Mouse (Mus musculus): ENCODE data around the gene Lbr. TPM values are rescaled to one million over a fixed set of nuclear protein-coding genes. Genes with fewer than 3 reads are reported as not detected.

Gene Lbr
- polyA plus RNA-seq, 1 experiment from 2014 or later, result 105 TPM

GRCm38 (mm10) chr1:181861181-181861902 lies 18.5 kb upstream of the Lbr start:
- H3K27ac ChIP-seq (ENCODE audit: low read depth, low read length), result no peak overlapping the region
- H3K9me3 ChIP-seq (replicated peaks; ENCODE audit: control insufficient read depth, low read length), result no peaks in the 10 kb centered on the region
- H3K4me2 ChIP-seq, result no peak overlapping the region
- ATAC-seq (replicated peaks; ENCODE audit: insufficient number of reproducible peaks, low FRiP score, low TSS enrichment), result no peak
- H3K36me3 ChIP-seq (ENCODE audit: control insufficient read depth, insufficient read depth, low read length), result no peaks in the 10 kb centered on the region
- H3K9ac ChIP-seq (ENCODE audit: low read depth, low read length), result no peak overlapping the region
- H3K4me1 ChIP-seq (ENCODE audit: control insufficient read depth, insufficient read depth, low read length), result peaks cover 4% of the 10 kb centered on the region; the same call in 1 of the 2 replicates
- no peak overlapping the region for H3K4me3 ChIP-seq (ENCODE audit: low read depth, low read length)
- peaks cover 5% of the 10 kb centered on the region; the same call in 1 of the 2 replicates for H3K27me3 ChIP-seq (ENCODE audit: control insufficient read depth, insufficient read depth, low read length)
- WGBS (ENCODE audit: insufficient replicate concordance), result 68% methylated on average over 2 of the region's 2 CpGs

DNA sequence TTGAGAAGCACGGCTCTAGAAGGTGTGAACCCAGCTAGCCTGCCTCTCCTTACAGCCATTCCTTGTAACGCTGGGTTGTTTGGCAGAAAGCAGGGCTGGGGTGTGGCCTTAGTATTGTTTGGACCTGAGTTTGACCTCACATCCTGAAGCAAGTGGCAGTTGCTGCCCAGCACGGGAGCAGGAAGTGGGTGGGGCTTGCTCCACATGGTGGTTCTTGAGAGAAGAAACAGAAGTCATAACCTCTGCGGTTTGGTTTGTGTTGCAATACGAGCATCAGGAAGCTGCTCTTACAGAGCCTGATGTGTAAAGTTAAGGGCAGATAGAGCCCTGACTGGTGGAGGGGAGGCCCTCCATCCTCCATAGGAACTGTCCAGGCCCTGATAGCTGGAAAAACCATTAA lies 17.8 kb upstream of the Lbr start:
- Histone ChIP-seq H3K27me3 (ENCODE audit: control insufficient read depth, insufficient read depth, low read length) (peaks cover 5% of the 10 kb centered on the region; the same call in 1 of the 2 replicates), H3K4me1 (ENCODE audit: control insufficient read depth, insufficient read depth, low read length) (peaks cover 4% of the 10 kb centered on the region; the same call in 1 of the 2 replicates), H3K9ac (ENCODE audit: low read depth, low read length) (no peak overlapping the region), H3K36me3 (ENCODE audit: control insufficient read depth, insufficient read depth, low read length) (no peaks in the 10 kb centered on the region), H3K27ac (ENCODE audit: low read depth, low read length) (no peak overlapping the region), H3K4me2 (no peak overlapping the region), H3K4me3 (ENCODE audit: low read depth, low read length) (no peak overlapping the region), H3K9me3 (replicated peaks; ENCODE audit: control insufficient read depth, low read length) (no peaks in the 10 kb centered on the region)
- WGBS (ENCODE audit: insufficient replicate concordance), result 12% methylated on average over 5 of the region's 5 CpGs
- ATAC-seq (replicated peaks; ENCODE audit: insufficient number of reproducible peaks, low FRiP score, low TSS enrichment), result peak; percentile 67; the same call in 1 of the 2 replicates

DNA sequence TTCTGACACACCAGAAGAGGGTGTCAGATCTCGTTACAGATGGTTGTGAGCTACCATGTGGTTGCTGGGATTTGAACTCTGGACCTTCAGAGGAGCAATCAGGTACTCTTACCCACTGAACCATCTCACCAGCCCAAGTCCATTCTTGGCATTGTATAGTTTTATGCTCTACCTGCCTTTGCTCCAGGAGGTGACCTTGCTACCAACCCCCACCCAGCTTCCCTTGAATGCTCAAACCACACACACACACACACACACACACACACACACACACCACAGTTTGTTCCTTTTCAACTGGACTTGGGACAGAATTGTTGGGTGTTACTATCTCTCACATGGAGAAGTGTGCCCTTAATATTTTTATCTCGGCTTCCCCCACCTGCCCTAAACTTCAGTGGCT lies 13.5 kb upstream of the Lbr start:
- H3K27me3 ChIP-seq (ENCODE audit: control insufficient read depth, insufficient read depth, low read length), result no peaks in the 10 kb centered on the region
- no peak for ATAC-seq (replicated peaks; ENCODE audit: insufficient number of reproducible peaks, low FRiP score, low TSS enrichment)
- WGBS (ENCODE audit: insufficient replicate concordance), result 78% methylated on average over 2 of the region's 2 CpGs

GRCm38 (mm10) chr1:181854829-181855228 lies 12.0 kb upstream of the Lbr start:
- Histone ChIP-seq H3K27me3 (ENCODE audit: control insufficient read depth, insufficient read depth, low read length) (no peaks in the 10 kb centered on the region), H3K9ac (ENCODE audit: low read depth, low read length) (no peak overlapping the region), H3K9me3 (replicated peaks; ENCODE audit: control insufficient read depth, low read length) (no peaks in the 10 kb centered on the region), H3K36me3 (ENCODE audit: control insufficient read depth, insufficient read depth, low read length) (no peaks in the 10 kb centered on the region), H3K27ac (ENCODE audit: low read depth, low read length) (no peak overlapping the region), H3K4me1 (ENCODE audit: control insufficient read depth, insufficient read depth, low read length) (peaks cover 7% of the 10 kb centered on the region; the same call in 1 of the 2 replicates), H3K4me2 (no peak overlapping the region), H3K4me3 (ENCODE audit: low read depth, low read length) (no peak overlapping the region)
- 100% methylated on average over 2 of the region's 2 CpGs for WGBS (ENCODE audit: insufficient replicate concordance)
- no peak for ATAC-seq (replicated peaks; ENCODE audit: insufficient number of reproducible peaks, low FRiP score, low TSS enrichment)

More for the DNA sequence above, 13.5 kb upstream of the Lbr start:
- H3K9me3 ChIP-seq (replicated peaks; ENCODE audit: control insufficient read depth, low read length), result no peaks in the 10 kb centered on the region
- H3K4me1 ChIP-seq (ENCODE audit: control insufficient read depth, insufficient read depth, low read length), result peaks cover 7% of the 10 kb centered on the region; the same call in 1 of the 2 replicates
- no peak overlapping the region for H3K4me3 ChIP-seq (ENCODE audit: low read depth, low read length)
- no peak overlapping the region for H3K27ac ChIP-seq (ENCODE audit: low read depth, low read length)
- no peaks in the 10 kb centered on the region for H3K36me3 ChIP-seq (ENCODE audit: control insufficient read depth, insufficient read depth, low read length)
- no peak overlapping the region for H3K9ac ChIP-seq (ENCODE audit: low read depth, low read length)
- no peak overlapping the region for H3K4me2 ChIP-seq

DNA sequence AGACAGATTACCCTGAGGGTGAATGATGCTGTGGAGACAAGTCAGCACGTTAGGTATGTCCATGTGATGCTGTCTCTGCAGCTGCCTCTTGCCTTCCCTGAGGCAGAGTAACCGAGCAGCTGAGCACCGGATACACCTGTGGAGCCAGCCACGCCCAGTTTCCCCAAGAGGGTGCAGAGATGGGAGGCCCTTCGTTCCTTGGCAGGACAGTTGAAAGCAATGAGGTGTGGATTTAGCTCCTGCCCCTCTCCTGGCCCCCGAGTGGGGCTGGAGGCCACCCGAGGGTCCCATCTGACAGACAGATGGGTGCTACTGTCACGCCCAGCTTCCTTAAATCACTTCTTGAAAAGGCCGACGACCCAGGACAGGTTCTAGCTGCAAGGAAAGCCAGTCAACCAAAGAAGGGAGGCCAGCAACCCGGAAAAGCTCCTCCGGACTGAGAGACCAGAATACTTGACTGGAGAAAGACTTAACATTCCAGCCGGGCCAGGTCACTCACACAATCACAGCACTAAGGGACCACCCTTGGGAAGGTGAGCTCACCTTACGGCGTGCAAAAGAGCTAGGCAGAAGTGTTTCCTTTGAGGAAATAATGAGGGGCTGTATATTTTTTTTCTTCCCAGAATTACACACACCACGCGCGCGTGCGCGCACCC lies 10.4 kb upstream of the Lbr start:
- no peaks in the 10 kb centered on the region for H3K27me3 ChIP-seq (ENCODE audit: control insufficient read depth, insufficient read depth, low read length)
- peak overlapping the region; percentile 64 for H3K4me2 ChIP-seq
- H3K9ac ChIP-seq (ENCODE audit: low read depth, low read length), result peak overlapping the region; percentile 60
- no peak overlapping the region for H3K27ac ChIP-seq (ENCODE audit: low read depth, low read length)
- H3K36me3 ChIP-seq (ENCODE audit: control insufficient read depth, insufficient read depth, low read length), result no peaks in the 10 kb centered on the region
- ATAC-seq (replicated peaks; ENCODE audit: insufficient number of reproducible peaks, low FRiP score, low TSS enrichment), result peak; percentile 39; the same call in 1 of the 2 replicates
- no peaks in the 10 kb centered on the region for H3K9me3 ChIP-seq (replicated peaks; ENCODE audit: control insufficient read depth, low read length)
- peaks cover 7% of the 10 kb centered on the region; the same call in 1 of the 2 replicates for H3K4me1 ChIP-seq (ENCODE audit: control insufficient read depth, insufficient read depth, low read length)
- H3K4me3 ChIP-seq (ENCODE audit: low read depth, low read length), result peak overlapping the region; percentile 25
- WGBS (ENCODE audit: insufficient replicate concordance), result 11% methylated on average over 16 of the region's 21 CpGs

DNA sequence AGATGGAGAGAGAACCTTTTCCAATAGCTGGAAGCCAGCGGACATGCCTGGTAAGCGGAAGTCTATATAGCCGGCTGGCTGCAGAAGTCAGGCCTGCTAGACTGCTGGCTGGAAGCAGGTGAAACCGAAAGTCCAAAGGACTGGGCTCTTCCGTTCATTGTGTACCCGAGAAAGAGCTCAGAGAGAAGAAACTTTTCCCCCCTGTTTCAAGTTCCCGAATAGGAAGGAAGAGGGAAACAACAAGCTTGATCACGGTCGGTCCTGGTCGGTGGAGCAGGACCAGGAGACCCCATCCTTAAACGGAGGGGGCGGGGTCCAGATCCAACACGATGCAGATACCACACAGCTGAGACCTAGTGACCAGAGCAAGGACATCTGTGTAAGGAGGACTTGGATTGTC lies 9.6 kb upstream of the Lbr start:
- H3K9me3 ChIP-seq (replicated peaks; ENCODE audit: control insufficient read depth, low read length), result no peaks in the 10 kb centered on the region
- H3K4me1 ChIP-seq (ENCODE audit: control insufficient read depth, insufficient read depth, low read length), result peaks cover 11% of the 10 kb centered on the region; the same call in 1 of the 2 replicates
- WGBS (ENCODE audit: insufficient replicate concordance), result 35% methylated on average over 13 of the region's 13 CpGs
- peak overlapping the region; percentile 64 for H3K4me2 ChIP-seq
- no peaks in the 10 kb centered on the region for H3K36me3 ChIP-seq (ENCODE audit: control insufficient read depth, insufficient read depth, low read length)
- peak; percentile 26; the same call in 1 of the 2 replicates for ATAC-seq (replicated peaks; ENCODE audit: insufficient number of reproducible peaks, low FRiP score, low TSS enrichment)
- peak overlapping the region; percentile 27; the same call in 1 of the 2 replicates for H3K4me3 ChIP-seq (ENCODE audit: low read depth, low read length)
- no peaks in the 10 kb centered on the region for H3K27me3 ChIP-seq (ENCODE audit: control insufficient read depth, insufficient read depth, low read length)
- 0 out of 2 replicates have a peak overlapping the region, but pooled peaks have one; percentile 5 for H3K27ac ChIP-seq (ENCODE audit: low read depth, low read length)
- H3K9ac ChIP-seq (ENCODE audit: low read depth, low read length), result peak overlapping the region; percentile 36; the same call in 1 of the 2 replicates

GRCm38 (mm10) chr1:181851521-181852310 lies 8.9 kb upstream of the Lbr start:
- Histone ChIP-seq H3K4me2 (peak overlapping the region; percentile 64; the same call in 1 of the 2 replicates), H3K36me3 (ENCODE audit: control insufficient read depth, insufficient read depth, low read length) (no peaks in the 10 kb centered on the region), H3K27me3 (ENCODE audit: control insufficient read depth, insufficient read depth, low read length) (no peaks in the 10 kb centered on the region), H3K27ac (ENCODE audit: low read depth, low read length) (no peak overlapping the region), H3K9me3 (replicated peaks; ENCODE audit: control insufficient read depth, low read length) (no peaks in the 10 kb centered on the region), H3K9ac (ENCODE audit: low read depth, low read length) (no peak overlapping the region), H3K4me3 (ENCODE audit: low read depth, low read length) (no peak overlapping the region), H3K4me1 (ENCODE audit: control insufficient read depth, insufficient read depth, low read length) (peaks cover 11% of the 10 kb centered on the region; the same call in 1 of the 2 replicates)
- WGBS (ENCODE audit: insufficient replicate concordance), result 61% methylated on average over 12 of the region's 12 CpGs
- no peak for ATAC-seq (replicated peaks; ENCODE audit: insufficient number of reproducible peaks, low FRiP score, low TSS enrichment)

DNA sequence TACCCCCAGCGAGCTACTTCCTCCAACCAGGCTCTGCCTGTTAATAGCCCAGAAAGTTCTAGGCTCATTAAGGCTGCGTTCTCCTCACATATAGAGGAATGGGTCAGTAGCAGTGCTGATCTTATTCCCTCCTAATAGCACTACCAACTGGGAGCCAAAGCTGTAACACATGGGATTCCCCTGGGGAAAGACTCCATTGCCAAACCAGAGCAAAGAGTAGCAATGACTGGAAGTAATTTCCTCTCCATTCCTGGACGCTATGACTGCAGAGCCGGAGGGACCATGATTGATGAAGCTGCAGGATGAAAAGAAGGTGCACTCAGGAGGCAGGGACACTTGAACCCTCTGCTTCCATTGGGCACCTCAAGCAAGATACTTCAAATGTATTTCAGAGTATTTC lies 7.6 kb upstream of the Lbr start:
- Histone ChIP-seq H3K27ac (ENCODE audit: low read depth, low read length) (no peak overlapping the region), H3K4me3 (ENCODE audit: low read depth, low read length) (no peak overlapping the region), H3K4me2 (no peak overlapping the region), H3K9me3 (replicated peaks; ENCODE audit: control insufficient read depth, low read length) (no peaks in the 10 kb centered on the region), H3K4me1 (ENCODE audit: control insufficient read depth, insufficient read depth, low read length) (peaks cover 11% of the 10 kb centered on the region; the same call in 1 of the 2 replicates), H3K9ac (ENCODE audit: low read depth, low read length) (no peak overlapping the region), H3K36me3 (ENCODE audit: control insufficient read depth, insufficient read depth, low read length) (no peaks in the 10 kb centered on the region), H3K27me3 (ENCODE audit: control insufficient read depth, insufficient read depth, low read length) (no peaks in the 10 kb centered on the region)
- no peak for ATAC-seq (replicated peaks; ENCODE audit: insufficient number of reproducible peaks, low FRiP score, low TSS enrichment)
- 73% methylated on average over 4 of the region's 4 CpGs for WGBS (ENCODE audit: insufficient replicate concordance)

Data from heart, embryonic 11.5 days (tissue).